9 mouse cellular contexts compared by ENCODE assay signal in the genomic region with DNA sequence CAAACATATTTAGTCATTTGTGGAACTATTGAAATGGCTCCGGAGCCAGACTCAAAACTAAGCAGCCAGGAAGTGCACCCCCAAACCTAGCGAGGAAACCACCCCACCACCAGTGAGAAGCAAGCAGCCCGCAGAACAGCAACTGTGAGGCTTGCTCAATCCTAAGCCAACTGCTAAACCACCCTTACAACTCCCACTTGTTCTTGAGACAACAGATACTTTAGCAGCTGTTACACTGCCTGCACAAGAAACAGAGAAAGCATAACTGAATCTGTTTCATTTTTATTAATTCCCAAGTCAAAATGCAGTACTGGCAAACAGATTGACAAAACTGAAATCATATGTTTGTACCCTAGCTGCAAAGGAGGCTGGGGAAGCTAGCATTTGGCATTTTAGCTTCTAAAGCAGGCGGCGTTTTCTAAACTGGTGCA. TPM values are rescaled to one million over a fixed set of nuclear protein-coding genes. Genes with fewer than 3 reads are reported as not detected.
DNase-seq lines count a peak whose midpoint lies in the region; ATAC-seq lines count a peak whose summit lies in the region.
"Had no signal": no experiment of that assay in that cellular context is flagged by ENCODE, and none has a peak within 500 bp of the region (broad histone marks: within the 10 kb centered on the region; RNA-seq: fewer than 3 reads in every experiment).

No protein-coding gene starts in this region.

- no peak overlapping the region for H3K27ac ChIP-seq in midbrain, embryonic 11.5 days (ENCODE audit: low read depth, low read length)
- no peak overlapping the region for H3K27ac ChIP-seq in midbrain, embryonic 15.5 days

- H3K9me3 ChIP-seq in midbrain, embryonic 11.5 days (ENCODE audit: control insufficient read depth, low read length) = no peaks in the 10 kb centered on the region
- no peaks in the 10 kb centered on the region for H3K9me3 ChIP-seq in midbrain, embryonic 15.5 days

- no peaks in the 10 kb centered on the region for H3K4me1 ChIP-seq in midbrain, embryonic 11.5 days (ENCODE audit: control insufficient read depth, insufficient read depth, low read length)
- H3K4me1 ChIP-seq in midbrain, embryonic 15.5 days = no peaks in the 10 kb centered on the region

- H3K4me2 ChIP-seq in midbrain, embryonic 11.5 days = no peak overlapping the region
- no peak overlapping the region for H3K4me2 ChIP-seq in midbrain, embryonic 15.5 days

- 93% methylated on average over 5 of the region's 5 CpGs for WGBS in midbrain, embryonic 11.5 days
- WGBS in midbrain, embryonic 15.5 days = 87% methylated on average over 5 of the region's 5 CpGs

- no peak for ATAC-seq in midbrain, embryonic 11.5 days (ENCODE audit: low FRiP score)
- ATAC-seq in midbrain, embryonic 15.5 days (replicated peaks) = no peak
- peak; percentile 90 for ATAC-seq in monocyte, adult 5-6 weeks (replicated peaks; ENCODE audit: insufficient number of reproducible peaks, low FRiP score, low TSS enrichment, poor library complexity, severe bottlenecking)
- ATAC-seq: Patski had no signal

- no peaks in the 10 kb centered on the region for H3K36me3 ChIP-seq in midbrain, embryonic 11.5 days (ENCODE audit: control insufficient read depth, insufficient read depth, low read length)
- no peaks in the 10 kb centered on the region for H3K36me3 ChIP-seq in midbrain, embryonic 15.5 days (replicated peaks)

- peak; percentile 47 for DNase-seq in midbrain, embryonic 11.5 days (ENCODE audit: low spot score, missing footprints)
- peak; percentile 80 for DNase-seq in layer of hippocampus, adult 11-12 months (ENCODE audit: low spot score)
- no peak for DNase-seq in kidney, adult 11 months
- no peak for DNase-seq in embryo, embryonic 10 days (ENCODE audit: low spot score)
- DNase-seq in kidney, postnatal 25 days = no peak
- DNase-seq in c-Kit-positive CD71-positive TER-119-positive erythroid progenitor cells, embryonic 14.5 days (ENCODE audit: low spot score) = no peak

- no peak overlapping the region for H3K9ac ChIP-seq in midbrain, embryonic 11.5 days (ENCODE audit: low read length)
- H3K9ac ChIP-seq in midbrain, embryonic 15.5 days = no peak overlapping the region

- no peaks in the 10 kb centered on the region for H3K27me3 ChIP-seq in midbrain, embryonic 11.5 days (ENCODE audit: control insufficient read depth, insufficient read depth, low read length)
- H3K27me3 ChIP-seq in midbrain, embryonic 15.5 days (replicated peaks) = no peaks in the 10 kb centered on the region
- H3K27me3 ChIP-seq: Patski had no signal

- H3K4me3 ChIP-seq in midbrain, embryonic 11.5 days (ENCODE audit: low read depth, low read length) = no peak overlapping the region
- no peak overlapping the region for H3K4me3 ChIP-seq in midbrain, embryonic 15.5 days

RNA-seq across cellular contexts. Expression of gene Parp8, which starts 23.2 kb away (rescaled TPM):
- 13.3 and 15.1 TPM in 2 replicates for polyA plus RNA-seq in midbrain, embryonic 11.5 days (2014; fragmentation: Nextera tagmentation; extraction: Ambion mirVana)
- 29.5 and 32.2 TPM in 2 replicates for polyA plus RNA-seq in midbrain, embryonic 15.5 days (2015; fragmentation: Nextera tagmentation; extraction: Ambion mirVana)
- 45.1 to 76.7 TPM (median 48.1 TPM) in 3 replicates for total RNA-seq in monocyte, adult 5-6 weeks (2017)

Comparison
In these comparisons a context has a peak if more than half of its experiments do, and no peak if none do; other contexts are left out.
1. DNase-seq: peak in midbrain, embryonic 11.5 days (single experiment) and layer of hippocampus, adult 11-12 months (single experiment); none in kidney, adult 11 months (single experiment), embryo, embryonic 10 days (single experiment), kidney, postnatal 25 days (0 of 2) and c-Kit-positive CD71-positive TER-119-positive erythroid progenitor cells, embryonic 14.5 days (single experiment).